Mouse (Mus musculus) liver, embryonic 14.5 days (tissue): Measurements from ENCODE around the gene Tekt4. TPM values are rescaled to one million over a fixed set of nuclear protein-coding genes. Genes with fewer than 3 reads are reported as not detected.

Experiments
- ATAC-seq: fragments of 200-750 bp; cut with Nextera tagmentation; 2 replicates; pipeline ENCODE4 v1.8.0; 2017; ENCODE audit warnings: moderate number of reproducible peaks, mild to moderate bottlenecking, moderate library complexity; ENCODE audit not compliant: insufficient read depth
- DNase-seq, 3 experiments: peaks; one replicate each; pipeline ENCODE4 v3.0.0-alpha.2; 2012 to 2013; ENCODE audit warnings: low read depth in 3 of 3, low spot score in 3 of 3
- H3K27ac ChIP-seq: fragments of 300-500 bp; sonication (generic); 2 replicates; pipeline ENCODE4 v1.5.1; 2014; ENCODE audit warnings: moderate library complexity, mild to moderate bottlenecking, control low read depth, inconsistent platforms
- H3K27me3 ChIP-seq: fragments of 300-500 bp; sonication (generic); 2 replicates; pipeline ENCODE4 v1.6.1; 2014; ENCODE audit warnings: mild to moderate bottlenecking, low read length, moderate library complexity; ENCODE audit not compliant: control insufficient read depth, insufficient read depth
- H3K36me3 ChIP-seq: fragments of 300-500 bp; sonication (generic); replicated peaks from 2 replicates; pipeline ENCODE4 v1.6.1; 2014; ENCODE audit warnings: low read depth; ENCODE audit not compliant: control insufficient read depth, insufficient read depth
- H3K4me1 ChIP-seq, 2 experiments: fragments of 200-500 bp in 1 of 2; fragments of 300-500 bp in 1 of 2; sonication (generic) in 1 of 2; replicated peaks; 2 replicates each; pipeline ENCODE4 v1.6.1; 2012 to 2014; ENCODE audit warnings: antibody characterized with exemption in 1 of 2, inconsistent platforms in 1 of 2, low read length in 1 of 2; ENCODE audit not compliant: control insufficient read depth in 2 of 2, insufficient read depth in 2 of 2
- H3K4me2 ChIP-seq: fragments of 300-500 bp; sonication (generic); 2 replicates; pipeline ENCODE4 v1.6.1; 2014; ENCODE audit warnings: low read depth, mild to moderate bottlenecking, control low read depth, moderate library complexity
- H3K4me3 ChIP-seq, 2 experiments: fragments of 200-500 bp in 1 of 2; fragments of 300-500 bp in 1 of 2; sonication (generic) in 1 of 2; 2 replicates each; pipeline ENCODE4 v1.5.1; 2012 to 2014; ENCODE audit warnings: low read depth in 2 of 2, low read length in 2 of 2, mild to moderate bottlenecking in 2 of 2, control low read depth in 1 of 2, inconsistent platforms in 1 of 2, moderate library complexity in 1 of 2; ENCODE audit not compliant: insufficient read depth in 1 of 2
- H3K9ac ChIP-seq: fragments of 300-500 bp; sonication (generic); replicated peaks from 2 replicates; pipeline ENCODE4 v1.6.1; 2014; ENCODE audit warnings: mild to moderate bottlenecking, control low read depth, moderate library complexity
- H3K9me3 ChIP-seq: fragments of 300-500 bp; sonication (generic); 2 replicates; pipeline ENCODE4 v1.6.1; 2016; ENCODE audit warnings: low read length, mixed read lengths; ENCODE audit not compliant: control insufficient read depth
- CTCF ChIP-seq: IDR thresholded peaks from 2 replicates; pipeline ENCODE4 v1.5.1; 2016; ENCODE audit warnings: antibody characterized with exemption, low read depth, control low read depth
- EP300 ChIP-seq: IDR thresholded peaks from 2 replicates; pipeline ENCODE4 v1.6.1; 2016; ENCODE audit warnings: antibody characterized with exemption, low read depth
- WGBS: fragments of 180-500 bp; shearing (Covaris S2); extraction: QIAGEN DNeasy Blood & Tissue Kit; methylation state at CpG from one replicate; pipeline ENCODE4 v1.1.7; 2014; ENCODE audit not compliant: insufficient replicate concordance; 5-methylcytosine and 5-hydroxymethylcytosine counted together
- polyA plus RNA-seq, 2 experiments: library from polyadenylated mRNA; depleted of rRNA in 1 of 2; stranded (reverse) in 1 of 2; unstranded in 1 of 2; fragments of >200 nt; fragmentation: Nextera tagmentation in 1 of 2; extraction: Ambion mirVana in 1 of 2; gene quantifications; 2 replicates each; pipeline versions ENCODE4 v1.2.1 to v1.2.3; 2012 to 2014

Tekt4 gene
- polyA plus RNA-seq, 2 experiments = 0.07 TPM; not detected in 1

DNA sequence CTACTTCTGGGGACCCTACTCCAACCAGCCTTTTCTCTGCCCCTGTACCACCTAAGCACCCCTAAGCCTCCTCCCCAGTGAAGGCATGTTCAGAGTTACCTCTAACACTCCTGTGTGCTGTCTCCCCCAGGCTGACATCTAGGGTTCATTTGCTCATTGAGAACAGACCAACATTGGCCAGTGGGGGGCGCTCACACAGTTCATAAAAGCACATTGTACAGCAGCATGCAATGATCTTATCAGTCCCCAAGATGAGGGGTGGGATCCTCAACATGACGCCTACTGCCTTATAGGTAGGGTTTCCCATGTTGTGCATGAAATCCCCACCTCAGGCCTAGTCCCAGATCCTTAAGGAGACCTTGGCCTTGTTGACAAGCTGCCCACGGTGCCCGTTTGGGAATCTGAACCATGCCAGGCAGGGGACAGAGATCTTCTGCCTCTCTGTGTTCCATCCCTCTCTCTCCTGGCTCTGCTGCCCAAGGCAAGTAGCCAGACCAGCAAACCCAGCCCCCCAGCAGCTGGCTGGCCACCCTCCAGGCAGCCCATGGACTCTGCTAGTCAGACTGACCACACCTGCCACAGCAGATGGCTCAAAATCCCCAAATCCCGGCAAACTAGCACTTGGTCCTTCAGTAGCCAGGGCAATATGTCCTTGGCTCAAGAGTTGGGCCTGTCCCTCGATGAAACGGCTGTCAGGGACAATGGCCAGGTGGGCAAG, 54.6 kb downstream of the Tekt4 start:
- H3K9me3 ChIP-seq = no peaks in the 10 kb centered on the region
- peak in 1 of 3 experiments; percentile 3 for DNase-seq

DNA sequence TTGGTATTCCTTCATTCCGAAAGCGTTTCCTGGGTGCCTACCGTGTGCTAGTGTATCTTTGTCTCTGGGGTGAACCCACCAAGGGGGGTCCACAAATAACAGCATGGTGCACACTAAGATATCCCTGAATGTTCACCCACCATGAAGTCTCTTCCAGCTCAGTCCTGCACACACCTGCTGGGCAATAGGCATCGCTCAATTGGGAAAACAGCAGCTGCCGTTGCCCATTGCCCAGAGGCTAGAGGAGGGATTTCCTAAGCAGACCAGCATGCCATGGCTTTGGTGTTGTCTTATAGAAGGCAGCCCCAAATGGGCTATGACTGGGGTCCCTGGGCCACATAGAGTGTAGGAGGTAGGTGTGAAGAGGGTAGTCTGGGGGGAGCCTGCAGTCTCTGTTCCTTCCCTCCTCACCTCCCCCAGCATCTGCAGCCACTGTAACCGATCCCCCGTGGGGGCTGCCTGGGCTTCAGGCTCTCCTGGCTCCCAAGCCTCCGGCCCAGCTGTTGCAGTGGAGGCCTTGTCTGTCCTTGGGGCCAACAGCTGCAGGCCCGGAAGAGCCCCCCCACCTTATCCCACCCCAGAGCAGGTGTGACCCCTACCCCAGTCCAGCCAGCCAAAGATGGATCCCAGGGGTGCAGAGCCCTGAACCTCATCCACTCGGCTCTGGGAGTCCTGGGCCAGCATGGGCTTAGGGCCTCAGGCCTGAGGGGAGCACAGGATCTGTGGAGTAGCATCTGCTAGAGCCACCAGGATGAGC, 55.8 kb downstream of the Tekt4 start:
- ATAC-seq (no peak), DNase-seq (no peak)
- H3K4me2 ChIP-seq = no peak overlapping the region
- 57% methylated on average over 10 of the region's 10 CpGs for WGBS
- H3K9me3 ChIP-seq = no peaks in the 10 kb centered on the region
- H3K27me3 ChIP-seq = no peaks in the 10 kb centered on the region
- TF ChIP-seq CTCF (no peak), EP300 (no peak)
- H3K27ac ChIP-seq = no peak overlapping the region
- no peak overlapping the region for H3K4me3 ChIP-seq
- no peaks in the 10 kb centered on the region for H3K4me1 ChIP-seq
- no peak overlapping the region for H3K9ac ChIP-seq
- no peaks in the 10 kb centered on the region for H3K36me3 ChIP-seq

More for the DNA sequence above, 54.6 kb downstream of the Tekt4 start:
- Histone ChIP-seq H3K4me1 (no peaks in the 10 kb centered on the region), H3K4me2 (no peak overlapping the region), H3K36me3 (no peaks in the 10 kb centered on the region), H3K4me3 (no peak overlapping the region), H3K27me3 (no peaks in the 10 kb centered on the region), H3K9ac (no peak overlapping the region), H3K27ac (no peak overlapping the region)
- TF ChIP-seq EP300 (no peak), CTCF (peak; percentile 54)
- no peak for ATAC-seq
- 47% methylated on average over 7 of the region's 7 CpGs for WGBS

DNA sequence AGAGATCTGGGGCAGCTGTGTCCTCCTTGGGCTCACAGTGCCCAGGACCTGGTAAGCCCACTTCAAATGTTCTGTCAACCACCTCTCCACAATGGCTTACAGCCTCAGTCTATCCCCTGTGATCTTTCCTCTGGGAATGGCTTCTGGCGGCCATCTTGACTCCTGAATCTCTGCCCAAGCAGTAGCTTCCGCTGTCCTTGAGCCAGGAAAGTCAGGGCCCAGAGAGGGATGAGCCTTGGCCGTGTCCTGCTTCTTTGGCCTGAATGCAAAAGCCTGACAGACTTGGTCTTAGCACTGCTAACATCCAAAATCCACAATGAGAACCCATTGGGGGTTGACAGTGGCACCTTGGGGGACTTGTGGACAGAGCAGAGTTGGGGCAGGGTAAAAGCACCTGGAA, 57.5 kb downstream of the Tekt4 start:
- Histone ChIP-seq H3K36me3 (no peaks in the 10 kb centered on the region), H3K27ac (no peak overlapping the region), H3K9ac (no peak overlapping the region), H3K9me3 (no peaks in the 10 kb centered on the region), H3K4me2 (no peak overlapping the region), H3K4me3 (no peak overlapping the region), H3K4me1 (no peaks in the 10 kb centered on the region), H3K27me3 (no peaks in the 10 kb centered on the region)
- DNase-seq (no peak), ATAC-seq (no peak)
- no peak for TF ChIP-seq EP300
- TF ChIP-seq CTCF = no peak
- WGBS = 47% methylated on average over 3 of the region's 3 CpGs

DNA sequence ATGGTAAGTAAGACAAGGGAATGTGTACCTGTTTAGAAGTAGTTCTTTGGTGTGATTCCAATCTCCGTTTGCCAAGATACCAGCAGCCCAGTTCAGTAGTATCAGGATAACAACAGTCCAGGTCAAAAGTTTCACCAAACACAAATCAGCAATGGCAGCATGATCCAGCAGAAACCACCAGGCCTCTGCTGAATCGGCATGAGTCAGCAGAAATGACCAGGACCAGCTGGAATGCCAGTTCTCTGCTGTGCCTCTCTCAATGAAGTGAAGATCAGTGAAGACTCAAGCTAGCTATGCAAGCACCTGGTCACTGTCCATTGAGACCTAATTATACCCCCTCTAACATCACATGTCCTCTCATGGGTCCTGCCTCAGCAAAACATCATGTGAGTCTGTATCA, 59.6 kb downstream of the Tekt4 start:
- DNase-seq (no peak), ATAC-seq (no peak)
- Histone ChIP-seq H3K4me3 (no peak overlapping the region), H3K4me2 (no peak overlapping the region), H3K27ac (no peak overlapping the region), H3K36me3 (no peaks in the 10 kb centered on the region), H3K27me3 (no peaks in the 10 kb centered on the region), H3K9me3 (no peaks in the 10 kb centered on the region), H3K9ac (no peak overlapping the region), H3K4me1 (no peaks in the 10 kb centered on the region)
- 56% methylated on average over 2 of the region's 2 CpGs for WGBS
- no peak for TF ChIP-seq CTCF
- TF ChIP-seq EP300 = no peak

DNA sequence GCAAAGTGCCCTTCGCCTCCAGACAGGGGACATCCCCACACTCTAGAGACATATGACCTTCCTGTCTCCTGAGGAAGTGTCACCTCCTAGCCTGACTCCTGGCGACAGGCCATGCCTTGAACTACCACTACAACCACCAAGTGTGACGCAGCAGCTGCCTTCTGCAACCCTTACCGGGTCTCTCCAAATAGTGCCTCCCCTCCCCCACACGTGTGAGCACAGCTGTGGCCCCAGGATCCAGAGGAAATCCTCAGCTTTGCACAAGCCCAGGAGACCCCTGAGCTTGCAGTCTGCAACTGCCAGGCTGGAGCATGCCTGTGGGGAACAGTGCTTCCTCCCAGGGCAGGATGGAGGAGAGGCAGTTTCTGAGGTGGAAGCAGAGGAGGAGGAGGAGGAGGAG, 61.9 kb downstream of the Tekt4 start:
- TF ChIP-seq EP300 = no peak
- TF ChIP-seq CTCF = no peak
- ATAC-seq = no peak

More for the DNA sequence above, 61.9 kb downstream of the Tekt4 start:
- H3K4me1 ChIP-seq = no peaks in the 10 kb centered on the region
- H3K4me2 ChIP-seq = no peak overlapping the region
- no peak for DNase-seq
- no peak overlapping the region for H3K9ac ChIP-seq
- no peak overlapping the region for H3K4me3 ChIP-seq
- no peaks in the 10 kb centered on the region for H3K27me3 ChIP-seq
- no peaks in the 10 kb centered on the region for H3K36me3 ChIP-seq
- 14% methylated on average over 5 of the region's 5 CpGs for WGBS
- H3K27ac ChIP-seq = no peak overlapping the region
- no peaks in the 10 kb centered on the region for H3K9me3 ChIP-seq
